Comparison of ENCODE assay signal across 15 mouse cellular contexts in the genomic region with DNA sequence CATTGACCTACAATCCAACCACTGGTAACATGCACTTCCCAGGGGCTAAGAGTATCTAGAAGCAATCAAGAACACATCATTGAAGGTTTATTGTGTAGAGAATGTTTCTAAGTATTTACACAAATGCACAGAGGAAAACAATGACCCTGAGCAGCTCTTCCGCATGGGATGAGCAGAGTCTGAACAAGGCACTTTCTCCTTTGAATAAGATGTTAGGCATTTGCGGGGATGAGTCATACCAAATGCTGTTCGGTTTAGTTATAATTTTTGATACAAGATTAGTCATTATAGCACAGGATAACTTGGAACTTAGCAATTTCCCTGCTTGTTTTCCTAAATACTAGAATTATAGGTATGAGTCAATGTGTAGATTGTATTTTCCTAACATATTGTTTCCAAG.
"Had no signal": no experiment of that assay in that cellular context is flagged by ENCODE, and none has a peak within 500 bp of the region (broad histone marks: within the 10 kb centered on the region; RNA-seq: fewer than 3 reads in every experiment).

No protein-coding gene starts in this region.

- H3K27me3 ChIP-seq: liver, embryonic 13.5 days; midbrain, embryonic 12.5 days; neural tube, embryonic 15.5 days; stomach, embryonic 15.5 days had no signal

- H3K9me3 ChIP-seq: liver, embryonic 13.5 days; midbrain, embryonic 12.5 days; neural tube, embryonic 15.5 days; stomach, embryonic 15.5 days had no signal

- H3K36me3 ChIP-seq: liver, embryonic 13.5 days; midbrain, embryonic 12.5 days; neural tube, embryonic 15.5 days; stomach, embryonic 15.5 days had no signal

- H3K4me2 ChIP-seq: liver, embryonic 13.5 days; midbrain, embryonic 12.5 days; neural tube, embryonic 15.5 days; stomach, embryonic 15.5 days had no signal

- H3K9ac ChIP-seq: liver, embryonic 13.5 days; midbrain, embryonic 12.5 days; neural tube, embryonic 15.5 days; stomach, embryonic 15.5 days had no signal

- H3K4me1 ChIP-seq: liver, embryonic 13.5 days; midbrain, embryonic 12.5 days; neural tube, embryonic 15.5 days; stomach, embryonic 15.5 days had no signal

- H3K4me3 ChIP-seq: layer of hippocampus, adult 2 months; left cerebral cortex, adult 2 months; liver, embryonic 13.5 days; midbrain, embryonic 12.5 days; myocyte; neural tube, embryonic 15.5 days; stomach, embryonic 15.5 days had no signal

- DNase-seq: kidney, adult 18-20 months; layer of hippocampus, adult 9-11 months; layer of hippocampus, postnatal 36 days; liver, embryonic 13.5 days; lung, adult 2 months; lung, postnatal 4 days; right cerebral cortex, postnatal 25 days; spleen, adult 18-20 months; thymus, postnatal 25 days had no signal

- H3K27ac ChIP-seq: layer of hippocampus, adult 2 months; left cerebral cortex, adult 2 months; liver, embryonic 13.5 days; midbrain, embryonic 12.5 days; neural tube, embryonic 15.5 days; stomach, embryonic 15.5 days had no signal
